Mouse (Mus musculus): ENCODE measurements around the gene Notch2. TPM values are rescaled to one million over a fixed set of nuclear protein-coding genes. Genes with fewer than 3 reads are reported as not detected.

Gene Notch2
- polyA plus RNA-seq, 1 experiment, result 5.1 TPM

DNA sequence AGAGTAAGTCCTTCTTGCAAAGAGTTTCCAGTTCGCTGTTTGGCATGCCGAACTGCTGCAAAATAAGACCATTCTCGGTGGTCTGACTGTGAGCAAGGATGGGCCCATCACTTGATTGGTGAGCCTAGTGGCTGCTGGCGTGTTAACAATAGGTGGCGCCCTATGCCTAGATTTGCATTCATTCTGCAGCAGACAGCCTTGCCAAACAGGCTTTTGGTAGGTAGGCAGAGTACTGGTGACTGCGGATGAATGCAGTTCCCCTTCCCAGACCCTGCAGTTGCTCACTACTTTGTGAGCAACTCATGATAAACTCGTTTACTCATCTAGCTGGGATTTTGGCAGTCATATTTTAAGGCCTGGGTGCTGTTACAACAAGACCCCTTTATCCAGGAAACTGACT, 167.5 kb downstream of the Notch2 start:
- WGBS, result 22% methylated on average over 7 of the region's 7 CpGs
- DNase-seq (ENCODE audit: low read depth, low spot score), result peak; percentile 29

DNA sequence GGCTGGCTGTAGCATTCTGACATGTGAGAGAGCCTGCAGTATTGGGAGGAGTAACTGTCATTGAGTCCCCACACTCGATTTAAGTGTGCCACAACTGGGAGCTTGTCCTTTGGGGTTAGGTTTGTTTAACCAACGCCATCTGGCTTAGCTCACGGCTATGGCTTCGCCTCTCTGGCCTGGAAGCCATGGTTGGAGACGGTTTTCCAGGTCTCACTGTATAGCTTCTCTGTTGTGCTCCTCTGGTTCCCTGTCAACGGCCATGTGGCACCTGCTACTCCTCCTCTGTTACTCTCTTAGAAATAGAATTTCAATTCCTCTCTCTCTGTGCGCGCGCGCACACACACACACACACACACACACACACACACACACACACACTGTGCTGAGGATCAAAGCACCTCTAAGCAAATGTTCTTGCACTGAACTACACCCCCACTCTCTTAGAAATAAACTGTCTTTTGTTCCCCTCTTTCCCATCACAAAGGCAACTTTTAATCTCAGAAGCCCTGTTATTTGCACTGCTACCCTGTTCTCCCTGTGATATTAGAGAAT, 171.9 kb downstream of the Notch2 start:
- WGBS, result 69% methylated on average over 10 of the region's 10 CpGs
- DNase-seq (ENCODE audit: low read depth, low spot score), result no peak

DNA sequence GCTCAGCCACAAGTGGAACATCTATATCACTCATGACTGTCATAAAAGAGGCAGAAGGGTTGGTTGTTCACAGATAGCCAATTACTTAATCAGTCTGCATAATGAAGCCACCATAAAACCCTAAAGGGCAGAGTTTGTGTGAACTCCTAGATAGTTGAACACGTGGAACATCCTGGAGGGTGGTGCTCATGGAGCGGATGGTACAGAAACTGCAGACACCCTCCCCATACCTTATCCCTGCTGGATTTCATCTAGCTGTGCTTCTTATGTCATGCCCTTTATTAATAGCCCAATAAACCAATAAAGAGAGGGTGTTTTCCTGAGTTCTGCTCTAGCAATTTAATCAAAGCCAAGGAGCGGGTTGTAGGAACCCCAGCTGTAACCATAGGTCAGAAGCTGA, 174.4 kb downstream of the Notch2 start:
- WGBS, result 62% methylated on average over 3 of the region's 3 CpGs
- DNase-seq (ENCODE audit: low read depth, low spot score), result no peak

DNA sequence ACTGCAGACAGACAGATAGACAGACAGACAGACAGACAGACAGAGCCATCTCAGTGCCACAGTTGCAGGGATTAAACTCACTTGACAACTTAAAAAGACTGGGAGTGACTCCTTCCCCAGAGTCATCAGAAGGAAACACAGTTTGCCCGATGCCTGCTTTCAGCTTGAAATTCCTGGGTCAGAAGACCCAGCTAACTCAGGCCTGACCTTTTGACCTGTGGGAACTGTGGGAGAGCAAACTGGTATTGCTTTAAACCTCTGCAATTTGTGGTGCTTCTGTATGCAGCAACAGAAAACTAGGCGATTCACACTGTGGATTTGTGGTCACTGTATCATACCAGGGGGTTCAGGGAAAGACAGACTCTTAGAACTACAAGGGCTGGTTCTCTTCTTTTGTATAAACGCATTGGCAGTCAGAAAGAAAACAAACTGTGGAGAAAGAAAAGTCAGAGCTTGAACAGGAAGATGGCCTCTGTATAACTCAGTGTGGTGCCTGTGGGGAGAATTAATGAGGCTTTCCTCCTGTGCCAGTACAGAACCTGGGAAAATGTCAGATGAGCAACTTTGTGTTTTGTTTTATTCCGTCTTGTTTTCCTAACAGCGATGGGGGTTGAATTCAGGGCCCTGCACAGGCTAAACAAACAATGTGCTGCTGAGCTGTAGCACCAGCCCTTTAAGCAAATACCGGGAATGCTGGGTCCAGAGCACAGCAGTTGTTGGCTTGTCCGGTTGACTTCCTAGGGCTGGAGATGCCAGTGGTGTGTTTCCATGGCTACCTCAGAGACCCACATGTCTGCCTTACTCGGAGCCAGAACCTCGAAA, 184.6 kb downstream of the Notch2 start:
- no peak for DNase-seq (ENCODE audit: low read depth, low spot score)
- WGBS, result 21% methylated on average over 9 of the region's 9 CpGs

DNA sequence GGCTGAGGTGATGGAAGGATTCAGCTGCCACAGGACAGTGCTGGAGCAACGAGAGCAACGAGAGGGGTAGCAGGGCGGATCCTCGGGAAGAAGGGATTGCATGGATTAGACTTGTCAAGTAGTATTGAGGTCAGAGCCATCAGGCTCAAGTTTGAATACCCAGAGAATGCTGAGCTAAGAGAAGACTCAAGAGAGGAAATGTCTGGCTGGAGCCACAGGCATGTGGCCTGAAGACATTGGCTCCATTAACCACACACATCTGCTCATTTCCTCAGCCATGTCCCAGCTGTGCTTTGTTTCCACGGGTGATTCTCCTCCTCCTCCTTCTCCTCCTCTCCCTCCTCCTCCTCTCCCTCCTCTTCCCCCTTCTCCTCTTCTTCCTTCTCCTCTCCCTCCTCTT, 186.4 kb downstream of the Notch2 start:
- 68% methylated on average over 5 of the region's 5 CpGs for WGBS
- DNase-seq (ENCODE audit: low read depth, low spot score), result no peak

Other genes with a start within 250 kb of the Notch2 start
- gene Pde4dip, start 124.8 kb upstream of the Notch2 start, polyA plus RNA-seq (2012; rRNA removed), result 17.0 and 22.9 TPM in 2 replicates
- 32.2 and 46.1 TPM in 2 replicates for gene Sec22b, start 112.3 kb upstream of the Notch2 start, polyA plus RNA-seq (2012; rRNA removed)
- gene Adam30, start 147.1 kb downstream of the Notch2 start, polyA plus RNA-seq (2012; rRNA removed), result not detected in 2 replicates
- 80.7 and 85.3 TPM in 2 replicates for gene Reg4, start 208.6 kb downstream of the Notch2 start, polyA plus RNA-seq (2012; rRNA removed)